Mouse (Mus musculus) testis, postnatal 10 days (tissue): Measurements from ENCODE around the gene Mrvi1.

ENCODE experiments used
- DNase-seq: peaks from one replicate; pipeline ENCODE4 v3.0.0; 2021; ENCODE audit warnings: low spot score

Mrvi1 gene

GRCm38 (mm10) chr7:110834522-110834921 lies 147.7 kb downstream of the Mrvi1 start:
- no peak for DNase-seq

- DNase-seq: no peak
These were observed 148.2 kb downstream of the Mrvi1 start for GRCm38 (mm10) chr7:110834018-110834417.

GRCm38 (mm10) chr7:110833024-110833423 lies 149.2 kb downstream of the Mrvi1 start:
- DNase-seq: no peak

- no peak for DNase-seq
These were observed 158.0 kb downstream of the Mrvi1 start for GRCm38 (mm10) chr7:110823995-110824953.

- no peak for DNase-seq
These were observed 158.7 kb downstream of the Mrvi1 start for GRCm38 (mm10) chr7:110823593-110823992.

GRCm38 (mm10) chr7:110823076-110823475 lies 159.2 kb downstream of the Mrvi1 start:
- no peak for DNase-seq

GRCm38 (mm10) chr7:110822055-110822454 lies 160.2 kb downstream of the Mrvi1 start:
- DNase-seq: no peak

- DNase-seq: no peak
These were observed 160.6 kb downstream of the Mrvi1 start for GRCm38 (mm10) chr7:110821653-110822052.

- no peak for DNase-seq
These were observed 161.2 kb downstream of the Mrvi1 start for GRCm38 (mm10) chr7:110821068-110821467.

GRCm38 (mm10) chr7:110818787-110819350 lies 163.4 kb downstream of the Mrvi1 start:
- no peak for DNase-seq
